Mouse (Mus musculus) midbrain, embryonic 13.5 days (tissue): Measurements from ENCODE around the gene Senp8. TPM values are rescaled to one million over a fixed set of nuclear protein-coding genes. Genes with fewer than 3 reads are reported as not detected.

ENCODE experiments used
- ATAC-seq: fragments of 200-750 bp; cut with Nextera tagmentation; 2 replicates; pipeline ENCODE4 v1.8.0; 2017; ENCODE audit warnings: mild to moderate bottlenecking, moderate TSS enrichment, moderate library complexity
- H3K27ac ChIP-seq: fragments of 300-500 bp; sonication (generic); 2 replicates; pipeline ENCODE4 v1.5.1; 2015; ENCODE audit warnings: inconsistent platforms, mild to moderate bottlenecking, moderate library complexity
- H3K27me3 ChIP-seq: fragments of 300-500 bp; sonication (generic); 2 replicates; pipeline ENCODE4 v1.6.1; 2015; ENCODE audit warnings: mild to moderate bottlenecking, inconsistent platforms
- H3K36me3 ChIP-seq: fragments of 300-500 bp; sonication (generic); 2 replicates; pipeline ENCODE4 v1.6.1; 2015; ENCODE audit warnings: mild to moderate bottlenecking, inconsistent platforms
- H3K4me1 ChIP-seq: fragments of 300-500 bp; sonication (generic); replicated peaks from 2 replicates; pipeline ENCODE4 v1.6.1; 2015; ENCODE audit warnings: inconsistent platforms
- H3K4me2 ChIP-seq: fragments of 300-500 bp; sonication (generic); replicated peaks from 2 replicates; pipeline ENCODE4 v1.6.1; 2015; ENCODE audit warnings: moderate library complexity, mild to moderate bottlenecking, inconsistent platforms
- H3K4me3 ChIP-seq: fragments of 300-500 bp; sonication (generic); replicated peaks from 2 replicates; pipeline ENCODE4 v1.5.1; 2015; ENCODE audit warnings: mild to moderate bottlenecking, inconsistent platforms
- H3K9ac ChIP-seq: fragments of 300-500 bp; sonication (generic); replicated peaks from 2 replicates; pipeline ENCODE4 v1.6.1; 2015; ENCODE audit warnings: mild to moderate bottlenecking, inconsistent platforms
- H3K9me3 ChIP-seq: fragments of 300-500 bp; sonication (generic); 2 replicates; pipeline ENCODE4 v1.6.1; 2016; ENCODE audit warnings: mild to moderate bottlenecking, inconsistent platforms
- WGBS: fragments of 180-500 bp; shearing (Covaris S2); methylation state at CpG from one replicate; pipeline ENCODE4 v1.1.7; 2015; 5-methylcytosine and 5-hydroxymethylcytosine counted together
- polyA plus RNA-seq: library from polyadenylated mRNA; unstranded; fragments of >200 nt; fragmentation: Nextera tagmentation; extraction: Ambion mirVana; gene quantifications from 2 replicates; pipeline ENCODE4 v1.2.1, GENCODE M21; 2015

The Senp8 gene
- polyA plus RNA-seq, 1 experiment from 2014 or later: 14.4 TPM

DNA sequence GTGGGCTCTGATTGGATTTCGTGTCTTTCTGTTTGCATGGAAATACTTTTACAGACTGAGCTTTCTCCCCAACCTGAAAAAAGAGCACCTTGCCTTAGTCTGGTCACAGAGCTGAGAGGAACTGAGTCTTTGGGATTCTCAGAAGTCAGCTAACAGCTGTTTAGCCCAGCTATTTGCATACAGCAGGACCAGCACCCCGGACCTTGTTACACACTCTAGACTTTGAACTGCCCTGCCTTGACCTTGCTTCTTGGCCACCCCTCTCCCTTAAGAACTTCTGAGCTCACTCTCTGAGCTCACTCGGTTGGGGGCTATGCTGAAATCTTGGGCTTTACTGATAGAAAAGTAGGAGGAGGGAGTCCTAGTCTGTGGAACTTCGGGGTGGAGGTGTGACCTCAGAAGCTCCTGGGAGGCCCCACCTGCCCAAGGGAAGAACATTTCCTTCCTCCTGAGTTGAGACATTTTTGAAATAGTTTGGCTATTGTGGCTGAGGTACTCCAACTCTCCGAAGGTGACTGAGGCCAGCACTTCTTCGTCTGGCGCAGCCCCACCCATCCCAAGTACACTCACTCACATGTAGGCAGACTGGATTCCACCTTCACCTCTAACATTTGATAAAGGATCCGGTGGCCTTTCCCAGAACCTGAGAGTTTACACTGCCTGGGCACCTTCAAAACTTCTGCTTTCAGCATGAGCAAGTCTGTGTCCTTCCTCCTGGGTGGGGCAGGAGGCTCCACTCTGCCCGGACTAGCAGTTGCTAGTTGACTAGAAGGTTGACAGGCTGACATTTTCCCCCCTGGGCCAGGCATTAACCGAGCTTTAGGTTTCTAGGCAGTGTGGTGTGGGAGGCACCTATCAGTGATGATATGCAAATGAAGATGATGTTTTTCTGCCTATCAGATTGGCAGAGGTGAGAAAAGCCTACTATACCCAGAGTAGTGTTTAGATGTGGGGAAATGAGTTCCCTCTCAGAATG, 43.4 kb downstream of the Senp8 start:
- no peak for ATAC-seq
- H3K4me1 ChIP-seq: no peaks in the 10 kb centered on the region
- no peaks in the 10 kb centered on the region for H3K9me3 ChIP-seq
- no peak overlapping the region for H3K4me3 ChIP-seq
- H3K27ac ChIP-seq: no peak overlapping the region
- WGBS: 75% methylated on average over 10 of the region's 10 CpGs
- H3K36me3 ChIP-seq: no peaks in the 10 kb centered on the region
- H3K4me2 ChIP-seq: no peak overlapping the region
- no peaks in the 10 kb centered on the region for H3K27me3 ChIP-seq
- H3K9ac ChIP-seq: no peak overlapping the region

- Histone ChIP-seq H3K27ac (no peak overlapping the region), H3K4me2 (no peak overlapping the region), H3K9me3 (no peaks in the 10 kb centered on the region), H3K27me3 (no peaks in the 10 kb centered on the region), H3K4me3 (no peak overlapping the region), H3K9ac (no peak overlapping the region), H3K36me3 (no peaks in the 10 kb centered on the region), H3K4me1 (no peaks in the 10 kb centered on the region)
- no peak for ATAC-seq
- WGBS: 76% methylated on average over 6 of the region's 6 CpGs
These were observed 47.4 kb downstream of the Senp8 start for GRCm38 (mm10) chr9:59703099-59703498.

DNA sequence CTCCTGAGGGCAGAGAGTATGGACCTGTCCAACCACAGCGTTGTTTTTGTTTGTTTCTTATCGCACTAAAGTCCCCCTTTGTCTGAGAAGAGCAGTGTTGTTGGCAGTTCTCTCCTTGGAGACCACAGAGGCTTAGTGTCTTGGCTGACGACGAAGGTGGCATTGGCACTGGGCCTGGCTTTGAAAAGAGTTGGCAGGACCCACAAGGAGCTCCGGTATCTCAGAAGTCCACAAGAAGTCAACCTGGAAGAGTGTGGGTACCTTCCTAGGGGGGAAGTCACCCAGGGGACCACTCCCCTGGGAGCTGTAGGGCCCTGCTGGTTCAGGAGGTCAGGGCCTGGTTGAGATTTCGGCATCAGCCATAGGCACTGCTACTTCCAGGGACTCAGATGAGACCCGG, 49.4 kb downstream of the Senp8 start:
- 82% methylated on average over 7 of the region's 7 CpGs for WGBS
- no peak overlapping the region for H3K4me2 ChIP-seq
- no peak overlapping the region for H3K9ac ChIP-seq
- no peaks in the 10 kb centered on the region for H3K27me3 ChIP-seq
- H3K4me1 ChIP-seq: no peaks in the 10 kb centered on the region
- no peaks in the 10 kb centered on the region for H3K36me3 ChIP-seq
- no peak overlapping the region for H3K4me3 ChIP-seq
- no peak overlapping the region for H3K27ac ChIP-seq
- no peak for ATAC-seq
- H3K9me3 ChIP-seq: no peaks in the 10 kb centered on the region

- WGBS: 82% methylated on average over 3 of the region's 3 CpGs
- peaks cover 10% of the 10 kb centered on the region for H3K4me1 ChIP-seq
- H3K9me3 ChIP-seq: no peaks in the 10 kb centered on the region
- no peak for ATAC-seq
- H3K9ac ChIP-seq: no peak overlapping the region
- peaks cover 5% of the 10 kb centered on the region; the same call in 1 of the 2 replicates for H3K27me3 ChIP-seq
- H3K4me2 ChIP-seq: no peak overlapping the region
- no peaks in the 10 kb centered on the region for H3K36me3 ChIP-seq
- H3K4me3 ChIP-seq: no peak overlapping the region
- H3K27ac ChIP-seq: no peak overlapping the region
These were observed 54.1 kb downstream of the Senp8 start for GRCm38 (mm10) chr9:59696381-59696780.

DNA sequence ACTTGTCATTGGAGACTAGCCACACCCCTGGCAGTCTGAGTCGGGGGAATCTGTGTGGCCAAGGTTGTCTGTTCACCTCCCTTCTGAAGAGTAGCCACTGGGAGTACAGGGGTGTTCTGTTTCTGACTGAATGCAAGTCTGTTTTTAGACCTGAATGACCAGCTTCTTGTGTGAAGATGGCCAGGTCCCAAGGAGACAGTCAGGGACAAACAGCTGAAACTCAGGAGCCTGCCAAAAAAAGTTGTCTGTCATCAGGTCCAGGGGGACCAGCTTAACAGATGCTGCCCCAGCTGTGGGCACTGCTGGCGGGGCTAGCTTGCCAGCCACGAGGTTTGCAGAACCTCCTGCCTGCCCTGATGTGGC, 55.1 kb downstream of the Senp8 start:
- Histone ChIP-seq H3K27ac (no peak overlapping the region), H3K9ac (no peak overlapping the region), H3K4me3 (no peak overlapping the region), H3K27me3 (peaks cover 5% of the 10 kb centered on the region; the same call in 1 of the 2 replicates), H3K4me2 (no peak overlapping the region), H3K9me3 (no peaks in the 10 kb centered on the region), H3K4me1 (peaks cover 10% of the 10 kb centered on the region), H3K36me3 (no peaks in the 10 kb centered on the region)
- ATAC-seq: no peak
- 61% methylated on average over 3 of the region's 3 CpGs for WGBS

GRCm38 (mm10) chr9:59694571-59695450, 55.7 kb downstream of the Senp8 start:
- H3K27ac ChIP-seq: no peak overlapping the region
- H3K4me3 ChIP-seq: no peak overlapping the region
- ATAC-seq: no peak
- no peaks in the 10 kb centered on the region for H3K36me3 ChIP-seq
- H3K4me1 ChIP-seq: peaks cover 10% of the 10 kb centered on the region
- no peaks in the 10 kb centered on the region for H3K9me3 ChIP-seq
- 67% methylated on average over 16 of the region's 16 CpGs for WGBS
- no peak overlapping the region for H3K9ac ChIP-seq
- no peak overlapping the region for H3K4me2 ChIP-seq
- H3K27me3 ChIP-seq: peaks cover 5% of the 10 kb centered on the region; the same call in 1 of the 2 replicates

DNA sequence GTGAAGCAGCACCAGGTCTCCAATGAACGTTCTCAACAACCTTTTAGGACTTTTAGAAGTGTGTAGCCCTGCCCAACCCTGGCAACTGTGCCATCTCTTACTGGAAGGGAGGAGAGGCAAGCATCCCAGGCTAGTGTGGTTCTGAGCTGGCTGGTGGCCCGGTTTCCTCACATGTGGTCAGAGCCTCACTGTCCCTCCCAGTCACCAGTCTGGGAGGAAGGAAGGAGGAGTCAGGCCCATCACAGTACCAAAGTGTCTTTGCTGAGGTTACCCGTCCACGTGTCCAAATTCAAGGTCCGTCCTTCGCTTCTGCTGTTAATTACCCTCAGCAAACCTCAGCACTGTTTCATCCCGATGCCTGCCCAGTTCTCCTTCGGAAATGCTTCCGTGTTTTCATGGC, 58.4 kb downstream of the Senp8 start:
- H3K4me1 ChIP-seq: peaks cover 10% of the 10 kb centered on the region
- no peaks in the 10 kb centered on the region for H3K9me3 ChIP-seq
- 0 out of 2 replicates have a peak overlapping the region, but pooled peaks have one; percentile 35 for H3K27ac ChIP-seq
- peak overlapping the region; percentile 59 for H3K4me2 ChIP-seq
- no peak overlapping the region for H3K9ac ChIP-seq
- peak overlapping the region; percentile 32 for H3K4me3 ChIP-seq
- H3K36me3 ChIP-seq: no peaks in the 10 kb centered on the region
- H3K27me3 ChIP-seq: peaks cover 5% of the 10 kb centered on the region; the same call in 1 of the 2 replicates
- 39% methylated on average over 9 of the region's 9 CpGs for WGBS
- ATAC-seq: peak; percentile 74

DNA sequence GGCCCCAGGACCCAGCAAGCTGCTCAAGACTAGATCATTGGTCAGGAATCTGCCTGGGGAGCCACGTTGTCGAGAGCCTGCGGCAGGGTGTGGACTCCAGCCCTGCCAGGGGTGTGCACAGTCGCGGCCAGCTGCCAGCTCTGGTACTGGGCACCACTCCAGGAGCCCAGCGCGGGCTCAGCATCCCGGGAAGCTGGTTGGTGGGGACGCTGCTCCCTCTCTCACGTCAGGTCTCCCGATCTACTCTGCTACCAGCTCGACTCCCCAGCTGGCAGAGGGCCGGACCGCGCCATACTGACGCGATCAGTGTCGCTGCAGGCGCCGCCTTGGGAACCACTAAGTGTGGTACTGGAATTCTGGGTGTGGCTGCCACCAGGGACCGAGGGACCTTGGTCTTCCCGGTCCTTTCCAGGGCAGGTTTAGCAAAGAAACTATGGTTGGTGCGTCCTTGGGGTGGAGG, 58.8 kb downstream of the Senp8 start:
- 3% methylated on average over 23 of the region's 23 CpGs for WGBS
- Histone ChIP-seq H3K27me3 (peaks cover 5% of the 10 kb centered on the region; the same call in 1 of the 2 replicates), H3K9ac (peak overlapping the region; percentile 53), H3K9me3 (no peaks in the 10 kb centered on the region), H3K4me1 (peaks cover 10% of the 10 kb centered on the region), H3K4me3 (peak overlapping the region; percentile 32), H3K4me2 (peak overlapping the region; percentile 59), H3K27ac (0 out of 2 replicates have a peak overlapping the region, but pooled peaks have one; percentile 35), H3K36me3 (no peaks in the 10 kb centered on the region)
- ATAC-seq: peak; percentile 91

DNA sequence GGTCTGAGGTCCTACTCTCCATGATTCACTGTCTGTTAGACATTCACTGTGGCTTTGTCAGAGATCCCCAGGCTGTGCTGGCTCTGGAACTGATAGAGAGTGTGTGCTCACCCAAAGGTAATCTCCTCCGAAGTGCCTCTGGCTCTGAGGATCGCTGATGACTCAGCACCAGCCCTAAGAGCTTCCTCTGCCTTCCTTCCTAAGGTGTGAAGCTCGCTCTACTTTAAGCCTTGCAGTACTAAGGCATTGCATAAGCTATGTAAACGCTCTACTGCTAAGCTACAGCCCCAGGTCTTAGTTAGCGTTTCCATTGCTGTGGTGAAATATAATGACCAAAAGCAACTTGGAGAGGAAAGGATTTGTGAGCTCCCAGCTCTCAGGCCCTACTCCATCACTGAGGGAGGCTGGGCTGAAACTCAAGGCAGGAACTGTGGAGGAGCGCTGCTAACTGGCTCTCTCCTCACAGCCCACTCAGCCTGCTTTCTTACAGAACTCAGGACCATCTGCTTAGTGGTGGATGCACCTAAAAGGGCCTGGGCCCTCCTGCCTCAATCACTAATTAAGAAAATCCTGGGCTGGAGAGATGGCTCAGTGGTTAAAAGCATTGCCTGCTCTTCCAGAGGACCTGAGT, 63.0 kb downstream of the Senp8 start:
- H3K4me1 ChIP-seq: peaks cover 10% of the 10 kb centered on the region
- no peak for ATAC-seq
- no peak overlapping the region for H3K9ac ChIP-seq
- no peak overlapping the region for H3K4me3 ChIP-seq
- peaks cover 1% of the 10 kb centered on the region; the same call in 1 of the 2 replicates for H3K27me3 ChIP-seq
- no peak overlapping the region for H3K4me2 ChIP-seq
- no peak overlapping the region for H3K27ac ChIP-seq
- 37% methylated on average over 6 of the region's 6 CpGs for WGBS
- no peaks in the 10 kb centered on the region for H3K36me3 ChIP-seq
- H3K9me3 ChIP-seq: no peaks in the 10 kb centered on the region
